In genomic region chr7:139252986-139253385, GRCm38 (mm10) we compare ENCODE assay signal across 12 mouse cellular contexts. TPM values are rescaled to one million over a fixed set of nuclear protein-coding genes. Genes with fewer than 3 reads are reported as not detected.
DNase-seq lines count a peak whose midpoint lies in the region; ATAC-seq and TF ChIP-seq lines count a peak whose summit lies in the region.
"Had no signal": no experiment of that assay in that cellular context is flagged by ENCODE, and none has a peak within 500 bp of the region (broad histone marks: within the 10 kb centered on the region; RNA-seq: fewer than 3 reads in every experiment).

No protein-coding gene starts in this region.

- peaks cover 49% of the 10 kb centered on the region for H3K27me3 ChIP-seq in hindbrain, embryonic 10.5 days (ENCODE audit: insufficient read depth, poor library complexity, severe bottlenecking)
- H3K27me3 ChIP-seq in hindbrain, embryonic 14.5 days (ENCODE audit: control insufficient read depth, insufficient read depth, low read length): no peaks in the 10 kb centered on the region
- no peaks in the 10 kb centered on the region for H3K27me3 ChIP-seq in heart, embryonic 15.5 days
- no peaks in the 10 kb centered on the region for H3K27me3 ChIP-seq in lung, postnatal 0 days (replicated peaks; ENCODE audit: insufficient read depth, low read length)
- peaks cover 14% of the 10 kb centered on the region for H3K27me3 ChIP-seq in forebrain, embryonic 11.5 days (ENCODE audit: control insufficient read depth, insufficient read depth, low read length)
- H3K27me3 ChIP-seq in midbrain, embryonic 15.5 days (replicated peaks): peaks cover 3% of the 10 kb centered on the region

- no peak for TF ChIP-seq EP300 in lung, postnatal 0 days (IDR thresholded peaks at IDR 0.05)

- no peaks in the 10 kb centered on the region for H3K9me3 ChIP-seq in hindbrain, embryonic 10.5 days
- no peaks in the 10 kb centered on the region for H3K9me3 ChIP-seq in hindbrain, embryonic 14.5 days (ENCODE audit: control insufficient read depth, low read length)
- H3K9me3 ChIP-seq in heart, embryonic 15.5 days (replicated peaks): no peaks in the 10 kb centered on the region
- H3K9me3 ChIP-seq in lung, postnatal 0 days (ENCODE audit: low read length): no peaks in the 10 kb centered on the region
- H3K9me3 ChIP-seq in forebrain, embryonic 11.5 days (ENCODE audit: control insufficient read depth, low read length): no peaks in the 10 kb centered on the region
- H3K9me3 ChIP-seq in midbrain, embryonic 15.5 days: no peaks in the 10 kb centered on the region

- no peak for TF ChIP-seq CTCF in lung, postnatal 0 days (IDR thresholded peaks at IDR 0.05)

- H3K4me1 ChIP-seq in hindbrain, embryonic 10.5 days (replicated peaks): peaks cover 47% of the 10 kb centered on the region
- peaks cover 29% of the 10 kb centered on the region for H3K4me1 ChIP-seq in hindbrain, embryonic 14.5 days (replicated peaks; ENCODE audit: control insufficient read depth, insufficient read depth, low read length)
- peaks cover 61% of the 10 kb centered on the region for H3K4me1 ChIP-seq in heart, embryonic 15.5 days (replicated peaks)
- H3K4me1 ChIP-seq in lung, postnatal 0 days (ENCODE audit: insufficient read depth, low read depth, low read length): peaks cover 52% of the 10 kb centered on the region
- no peaks in the 10 kb centered on the region; the same call in 1 of the 2 replicates for H3K4me1 ChIP-seq in forebrain, embryonic 11.5 days (replicated peaks; ENCODE audit: control insufficient read depth, insufficient read depth, low read length)
- H3K4me1 ChIP-seq in midbrain, embryonic 15.5 days: peaks cover 28% of the 10 kb centered on the region

- no peak overlapping the region for H3K9ac ChIP-seq in hindbrain, embryonic 14.5 days
- no peak overlapping the region for H3K9ac ChIP-seq in heart, embryonic 15.5 days
- no peak overlapping the region for H3K9ac ChIP-seq in lung, postnatal 0 days (replicated peaks; ENCODE audit: low read depth)
- no peak overlapping the region for H3K9ac ChIP-seq in forebrain, embryonic 11.5 days (ENCODE audit: low read length)
- H3K9ac ChIP-seq in midbrain, embryonic 15.5 days: no peak overlapping the region

- peaks cover 28% of the 10 kb centered on the region for H3K36me3 ChIP-seq in hindbrain, embryonic 10.5 days
- peaks cover 14% of the 10 kb centered on the region for H3K36me3 ChIP-seq in hindbrain, embryonic 14.5 days (replicated peaks; ENCODE audit: control insufficient read depth, insufficient read depth)
- H3K36me3 ChIP-seq in heart, embryonic 15.5 days: peaks cover 21% of the 10 kb centered on the region
- H3K36me3 ChIP-seq in lung, postnatal 0 days (ENCODE audit: insufficient read depth, low read length): peaks cover 14% of the 10 kb centered on the region; the same call in 1 of the 2 replicates
- no peaks in the 10 kb centered on the region for H3K36me3 ChIP-seq in forebrain, embryonic 11.5 days (ENCODE audit: control insufficient read depth, insufficient read depth, low read length)
- H3K36me3 ChIP-seq in midbrain, embryonic 15.5 days (replicated peaks): no peaks in the 10 kb centered on the region

- no peak for ATAC-seq in hindbrain, embryonic 14.5 days (ENCODE audit: low FRiP score)
- no peak for ATAC-seq in heart, embryonic 15.5 days (replicated peaks; ENCODE audit: insufficient number of reproducible peaks, insufficient read depth, low FRiP score, low read depth)
- peak; percentile 18; the same call in 1 of the 2 replicates for ATAC-seq in lung, postnatal 0 days
- no peak for ATAC-seq in forebrain, embryonic 11.5 days (replicated peaks; ENCODE audit: low FRiP score)
- no peak for ATAC-seq in midbrain, embryonic 15.5 days (replicated peaks)
- ATAC-seq: inflammation-experienced regulatory T-cells, adult 6 months had no signal

- no peak for DNase-seq in hindbrain, embryonic 10.5 days (ENCODE audit: low spot score)
- no peak for DNase-seq in hindbrain, embryonic 14.5 days (ENCODE audit: low spot score)
- peak; percentile 67 for DNase-seq in adrenal gland, postnatal 10 days
- peak; percentile 61 for DNase-seq in lung, postnatal 0 days (ENCODE audit: low spot score)
- DNase-seq in forebrain, embryonic 11.5 days (ENCODE audit: low spot score): no peak
- DNase-seq: cerebellum, postnatal 14 days; gastrocnemius, postnatal 10 days had no signal

- no peak overlapping the region for H3K4me3 ChIP-seq in hindbrain, embryonic 10.5 days
- H3K4me3 ChIP-seq in hindbrain, embryonic 14.5 days (replicated peaks; ENCODE audit: low read length): no peak overlapping the region
- H3K4me3 ChIP-seq in heart, embryonic 15.5 days: no peak overlapping the region
- H3K4me3 ChIP-seq in lung, postnatal 0 days (ENCODE audit: low read depth, low read length): no peak overlapping the region
- no peak overlapping the region for H3K4me3 ChIP-seq in forebrain, embryonic 11.5 days (ENCODE audit: low read depth, low read length)
- no peak overlapping the region for H3K4me3 ChIP-seq in midbrain, embryonic 15.5 days

- 70% methylated on average over 9 of the region's 9 CpGs for WGBS in hindbrain, embryonic 10.5 days
- WGBS in hindbrain, embryonic 14.5 days: 73% methylated on average over 9 of the region's 9 CpGs
- 48% methylated on average over 9 of the region's 9 CpGs for WGBS in heart, embryonic 15.5 days
- WGBS in lung, postnatal 0 days: 34% methylated on average over 9 of the region's 9 CpGs
- 84% methylated on average over 9 of the region's 9 CpGs for WGBS in forebrain, embryonic 11.5 days
- 75% methylated on average over 9 of the region's 9 CpGs for WGBS in midbrain, embryonic 15.5 days

- peak overlapping the region; percentile 0; the same call in 1 of the 2 replicates for H3K27ac ChIP-seq in hindbrain, embryonic 10.5 days
- H3K27ac ChIP-seq in hindbrain, embryonic 14.5 days: no peak overlapping the region
- peak overlapping the region; percentile 36; the same call in 1 of the 2 replicates for H3K27ac ChIP-seq in heart, embryonic 15.5 days
- peak overlapping the region; percentile 91 for H3K27ac ChIP-seq in lung, postnatal 0 days (ENCODE audit: low read length)
- no peak overlapping the region for H3K27ac ChIP-seq in forebrain, embryonic 11.5 days (ENCODE audit: low read depth, low read length)
- H3K27ac ChIP-seq in midbrain, embryonic 15.5 days: no peak overlapping the region

- no peak overlapping the region for H3K4me2 ChIP-seq in hindbrain, embryonic 14.5 days (replicated peaks)
- H3K4me2 ChIP-seq in heart, embryonic 15.5 days: no peak overlapping the region
- H3K4me2 ChIP-seq in lung, postnatal 0 days (replicated peaks; ENCODE audit: low read depth, low read length): 0 out of 2 replicates have a peak overlapping the region, but pooled peaks have one; percentile 15
- H3K4me2 ChIP-seq in forebrain, embryonic 11.5 days (ENCODE audit: low read depth, low read length, severe bottlenecking): no peak overlapping the region
- no peak overlapping the region for H3K4me2 ChIP-seq in midbrain, embryonic 15.5 days

RNA-seq across cellular contexts. Expression of gene Pwwp2b, which starts 4.7 kb away (rescaled TPM):
- polyA plus RNA-seq in hindbrain, embryonic 10.5 days (2016; fragmentation: Nextera tagmentation; extraction: Ambion mirVana): 4.7 and 5.2 TPM in 2 replicates
- polyA plus RNA-seq in hindbrain, embryonic 14.5 days (2014; fragmentation: Nextera tagmentation; extraction: Ambion mirVana): 5.2 and 5.3 TPM in 2 replicates
- total RNA-seq in adrenal gland, postnatal 10 days (2021): 10 to 100 TPM in 1 of 2 experiments, 1 to 10 TPM in 1; 9.2 to 22.2 TPM
- 7.0 and 8.5 TPM in 2 replicates for polyA plus RNA-seq in heart, embryonic 15.5 days (2015; fragmentation: Nextera tagmentation; extraction: Ambion mirVana)
- 23.6 and 27.5 TPM in 2 replicates for polyA plus RNA-seq in lung, postnatal 0 days (2015; fragmentation: Nextera tagmentation; extraction: Ambion mirVana)
- polyA plus RNA-seq in forebrain, embryonic 11.5 days (2014; fragmentation: Nextera tagmentation; extraction: Ambion mirVana): 3.6 and 4.2 TPM in 2 replicates
- polyA plus RNA-seq in midbrain, embryonic 15.5 days (2015; fragmentation: Nextera tagmentation; extraction: Ambion mirVana): 5.2 and 5.3 TPM in 2 replicates

RNA-seq across cellular contexts. Expression of gene Stk32c, which starts 39.9 kb away (rescaled TPM):
- 0.35 and 0.60 TPM in 2 replicates for polyA plus RNA-seq in hindbrain, embryonic 10.5 days (2016; fragmentation: Nextera tagmentation; extraction: Ambion mirVana)
- polyA plus RNA-seq in hindbrain, embryonic 14.5 days (2014; fragmentation: Nextera tagmentation; extraction: Ambion mirVana): 1.2 and 2.8 TPM in 2 replicates
- 1 to 10 TPM; 2.7 to 3.5 TPM for total RNA-seq in adrenal gland, postnatal 10 days (2021)
- polyA plus RNA-seq in heart, embryonic 15.5 days (2015; fragmentation: Nextera tagmentation; extraction: Ambion mirVana): 0.08 and 0.10 TPM in 2 replicates
- polyA plus RNA-seq in lung, postnatal 0 days (2015; fragmentation: Nextera tagmentation; extraction: Ambion mirVana): 0.06 TPM in 1 of 2 replicates, not detected in the other
- 0.16 and 0.36 TPM in 2 replicates for polyA plus RNA-seq in forebrain, embryonic 11.5 days (2014; fragmentation: Nextera tagmentation; extraction: Ambion mirVana)
- polyA plus RNA-seq in midbrain, embryonic 15.5 days (2015; fragmentation: Nextera tagmentation; extraction: Ambion mirVana): 2.3 and 2.4 TPM in 2 replicates
- total RNA-seq: megakaryocyte progenitor cell, adult 5-6 weeks had no signal
- polyA plus RNA-seq: thymus, postnatal 0 days had no signal

RNA-seq across cellular contexts. Expression of gene Lrrc27, which starts 40.2 kb away (rescaled TPM):
- polyA plus RNA-seq in hindbrain, embryonic 10.5 days (2016; fragmentation: Nextera tagmentation; extraction: Ambion mirVana): 4.1 and 4.9 TPM in 2 replicates
- 5.2 and 6.2 TPM in 2 replicates for polyA plus RNA-seq in hindbrain, embryonic 14.5 days (2014; fragmentation: Nextera tagmentation; extraction: Ambion mirVana)
- 1 to 10 TPM; 3.9 to 7.7 TPM for total RNA-seq in adrenal gland, postnatal 10 days (2021)
- 3.0 and 3.5 TPM in 2 replicates for polyA plus RNA-seq in heart, embryonic 15.5 days (2015; fragmentation: Nextera tagmentation; extraction: Ambion mirVana)
- polyA plus RNA-seq in lung, postnatal 0 days (2015; fragmentation: Nextera tagmentation; extraction: Ambion mirVana): 2.3 and 2.7 TPM in 2 replicates
- polyA plus RNA-seq in forebrain, embryonic 11.5 days (2014; fragmentation: Nextera tagmentation; extraction: Ambion mirVana): 6.3 and 6.7 TPM in 2 replicates
- polyA plus RNA-seq in midbrain, embryonic 15.5 days (2015; fragmentation: Nextera tagmentation; extraction: Ambion mirVana): 4.1 and 4.6 TPM in 2 replicates

Comparison
In these comparisons a context has a peak if more than half of its experiments do, and no peak if none do; other contexts are left out.
1. H3K27ac ChIP-seq: peak in hindbrain, embryonic 10.5 days (single experiment), heart, embryonic 15.5 days (single experiment) and lung, postnatal 0 days (single experiment); none in hindbrain, embryonic 14.5 days (single experiment), forebrain, embryonic 11.5 days (single experiment) and midbrain, embryonic 15.5 days (single experiment).
2. DNase-seq: peak in adrenal gland, postnatal 10 days (single experiment) and lung, postnatal 0 days (single experiment); none in hindbrain, embryonic 10.5 days (single experiment), hindbrain, embryonic 14.5 days (single experiment) and forebrain, embryonic 11.5 days (single experiment).